Mouse (Mus musculus) pancreas, adult 10 weeks (tissue): ENCODE measurements around the gene Dnajb4. TPM values are rescaled to one million over a fixed set of nuclear protein-coding genes. Genes with fewer than 3 reads are reported as not detected.

Experiments
- polyA plus RNA-seq: library from polyadenylated mRNA; stranded (reverse); fragments of 350-450 nt; fragmentation: Illumina TruSeq; extraction: RNeasy Lipid Tissue Mini Kit (QIAGEN cat#74804); gene quantifications from one replicate; pipeline ENCODE4 v1.2.3, GENCODE M21; 2015; ENCODE audit warnings: low read depth, low replicate concordance; ENCODE audit not compliant: insufficient read depth

Gene Dnajb4
- 8.8 TPM for polyA plus RNA-seq

GRCm38 (mm10) chr3:152209967-152210634, at the start of gene Dnajb4, which contains the start of gene Fubp1:
Gene Dnajb4 (minus strand): TSS chr3:152210302.
Gene Fubp1 (plus strand): TSS chr3:152210422.

GRCm38 (mm10) chr3:152166099-152166423, 44.0 kb downstream of the Dnajb4 start, which contains the start of gene Gipc2:
Gene Gipc2 (minus strand): TSS chr3:152166230.

Other genes starting within 250 kb of the Dnajb4 start
- gene Gipc2, start 44.1 kb downstream of the Dnajb4 start, polyA plus RNA-seq: 0.89 TPM
- 13.7 TPM for gene Fubp1, start 120 bp upstream of the Dnajb4 start, polyA plus RNA-seq
- gene Nexn, start 56.0 kb upstream of the Dnajb4 start, polyA plus RNA-seq: 3.4 TPM
- 4.0 TPM for gene Miga1, start 130.1 kb upstream of the Dnajb4 start, polyA plus RNA-seq
- 22.3 TPM for gene Usp33, start 136.2 kb upstream of the Dnajb4 start, polyA plus RNA-seq
- 6.2 TPM for gene Zzz3, start 185.2 kb upstream of the Dnajb4 start, polyA plus RNA-seq